Mouse (Mus musculus): Measurements from ENCODE around the gene Lsamp.

Gene Lsamp

GRCm38 (mm10) chr16:42033449-42033848, 2049.3 kb downstream of the Lsamp start:
- in situ Hi-C loops (cut with MboI, MseI): no loop called here

DNA sequence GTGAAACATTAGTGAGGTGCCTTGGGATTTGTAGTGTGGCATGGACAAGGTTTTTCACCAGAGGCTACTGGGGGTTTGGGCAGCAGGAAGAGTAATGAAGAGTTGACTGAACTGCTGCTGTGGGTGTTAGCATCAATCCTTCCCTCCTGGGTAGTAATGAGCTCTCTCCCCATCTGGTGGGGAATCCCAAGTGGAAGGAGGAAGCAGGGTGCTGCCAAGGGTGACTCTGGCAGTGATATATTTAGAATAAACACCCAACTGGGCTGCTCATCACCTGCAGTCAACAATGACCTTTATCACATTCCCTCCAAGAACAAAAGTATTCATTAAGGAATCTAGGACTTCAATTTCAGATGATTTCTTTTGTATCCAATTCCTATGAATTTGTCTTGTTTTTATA, 2064.0 kb downstream of the Lsamp start:
- in situ Hi-C loops (cut with MboI, MseI): no loop called here

- in situ Hi-C loops (cut with MboI, MseI): no loop called here
These were observed 2075.8 kb downstream of the Lsamp start for GRCm38 (mm10) chr16:42059927-42060326.

- in situ Hi-C loops (cut with MboI, MseI): no loop called here
These were observed 2090.2 kb downstream of the Lsamp start for GRCm38 (mm10) chr16:42074325-42074724.

DNA sequence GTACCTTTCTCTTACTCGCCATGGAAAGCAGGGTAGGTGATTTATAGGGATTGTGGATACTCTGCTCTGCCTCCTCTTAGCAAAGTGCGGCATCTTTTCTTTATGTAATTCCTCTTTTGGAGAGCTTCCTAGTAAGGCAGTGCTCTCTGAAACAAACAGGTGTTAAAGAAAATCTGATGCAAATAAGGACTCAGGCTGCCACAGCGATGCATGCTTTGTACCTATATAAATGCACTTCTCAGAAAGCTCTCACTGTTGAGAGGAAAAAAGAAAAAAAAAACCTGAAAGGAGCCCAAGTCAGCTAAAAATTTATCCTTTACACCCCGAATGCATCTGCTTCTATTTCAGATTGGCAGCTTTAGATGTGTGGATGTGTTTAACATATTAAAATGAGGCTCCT, 2095.4 kb downstream of the Lsamp start:
- in situ Hi-C loops (cut with MboI, MseI): no loop called here

DNA sequence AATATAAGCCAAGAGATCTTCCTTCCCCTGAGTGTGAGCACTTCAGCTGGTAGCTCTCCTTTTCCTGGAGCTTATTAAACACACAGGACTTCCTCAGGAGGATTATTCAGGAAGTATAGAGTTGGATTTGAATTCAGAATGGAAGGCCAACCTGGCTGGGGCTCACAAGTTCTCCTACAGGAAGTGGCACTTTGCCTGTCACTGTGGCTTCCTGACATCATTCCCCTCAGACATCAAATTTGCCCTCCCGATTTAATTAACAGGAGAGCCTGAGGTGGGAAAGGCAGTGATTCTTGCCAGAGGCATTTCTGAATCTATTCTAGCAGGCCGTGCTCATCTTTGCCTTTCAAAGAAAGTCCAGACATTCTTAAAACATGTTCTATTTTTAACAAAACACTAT, 2097.4 kb downstream of the Lsamp start:
- in situ Hi-C loops (cut with MboI, MseI): loop anchor here (10.0 kb wide), 1 partner anchor 433 kb away; no protein-coding TSS in a partner anchor

GRCm38 (mm10) chr16:42097510-42097909, 2113.3 kb downstream of the Lsamp start:
- in situ Hi-C loops (cut with MboI, MseI): no loop called here

GRCm38 (mm10) chr16:42102186-42102585, 2118.0 kb downstream of the Lsamp start:
- in situ Hi-C loops (cut with MboI, MseI): no loop called here

DNA sequence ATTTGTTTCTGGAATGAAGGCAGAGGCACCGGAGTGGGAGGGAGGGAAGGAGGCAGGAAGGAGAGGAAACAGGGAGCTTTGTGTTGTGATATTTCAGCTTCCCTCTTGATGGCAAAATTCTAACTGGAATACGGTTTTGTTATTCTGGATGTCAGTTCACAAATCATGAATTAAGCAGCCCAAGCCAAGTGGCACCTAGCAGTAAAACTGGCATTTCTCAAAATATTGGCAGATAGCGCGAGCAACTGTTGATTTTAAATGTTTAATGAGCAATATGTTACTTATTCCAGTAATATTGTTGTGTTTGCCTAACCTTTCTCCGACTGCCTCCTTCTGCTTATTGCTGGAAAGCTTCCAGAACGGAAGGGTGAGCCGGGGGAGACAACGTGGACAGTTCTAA, 2118.5 kb downstream of the Lsamp start:
- in situ Hi-C loops (cut with MboI, MseI): no loop called here

DNA sequence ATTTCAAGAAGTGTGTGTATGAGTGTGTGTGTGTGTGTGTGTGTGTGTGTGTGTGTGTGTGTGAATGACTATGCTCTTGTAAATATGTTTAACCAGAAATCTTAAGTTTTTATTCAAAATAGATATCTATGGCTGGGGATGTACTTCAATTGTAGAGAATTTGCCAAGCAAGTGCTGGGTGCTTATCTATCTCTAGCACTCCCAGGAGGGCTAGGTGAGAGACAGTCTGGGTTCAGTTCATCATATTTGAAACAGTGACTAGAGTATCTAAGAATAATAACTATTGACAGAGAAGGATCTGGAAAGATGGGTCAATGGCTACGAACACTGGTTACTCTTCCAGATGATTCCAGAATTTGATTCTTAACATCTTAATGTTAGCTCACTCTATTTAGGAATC, 2128.1 kb downstream of the Lsamp start:
- in situ Hi-C loops (cut with MboI, MseI): no loop called here

GRCm38 (mm10) chr16:42113246-42113645, 2129.1 kb downstream of the Lsamp start:
- in situ Hi-C loops (cut with MboI, MseI): no loop called here

DNA sequence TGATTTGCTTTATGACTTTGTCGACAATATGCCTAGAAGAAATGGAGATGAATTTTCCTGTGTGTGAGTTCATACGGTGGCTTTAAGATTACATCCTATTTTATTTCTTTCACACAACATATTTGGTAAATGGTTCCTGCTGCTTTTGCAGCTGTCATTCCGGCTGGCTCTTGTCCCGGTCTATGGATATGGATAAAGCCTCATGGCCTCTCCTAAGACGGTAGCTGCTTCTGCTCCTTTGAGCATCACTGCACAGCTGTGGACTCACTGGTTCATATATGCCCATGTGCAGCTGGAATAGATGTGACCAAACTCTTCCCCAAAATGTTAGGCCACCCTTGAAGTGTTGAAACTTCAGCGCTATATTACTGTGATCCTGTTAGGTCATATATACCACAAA, 2137.6 kb downstream of the Lsamp start:
- in situ Hi-C loops (cut with MboI, MseI): no loop called here

- in situ Hi-C loops (cut with MboI, MseI): no loop called here
These were observed 2139.7 kb downstream of the Lsamp start for GRCm38 (mm10) chr16:42123826-42124225.

DNA sequence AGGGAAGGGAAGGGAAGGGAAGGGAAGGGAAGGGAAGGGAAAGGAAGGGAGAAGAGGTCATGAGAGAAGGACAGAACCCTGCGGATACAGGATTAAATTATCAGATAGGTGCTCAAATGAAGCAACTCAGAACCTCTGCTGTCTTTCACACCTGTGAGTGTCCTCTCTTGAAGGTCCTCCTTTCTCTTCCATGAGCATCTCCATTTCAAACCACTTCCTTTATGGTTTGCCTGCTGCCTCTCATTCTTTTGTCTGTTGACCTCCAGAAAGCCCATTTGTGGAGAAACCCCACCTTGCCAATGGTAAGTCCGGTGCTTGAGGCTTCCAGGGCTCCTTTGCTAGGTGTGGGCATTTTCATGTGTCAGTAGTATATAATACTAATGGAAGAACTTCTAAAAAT, 2141.9 kb downstream of the Lsamp start:
- in situ Hi-C loops (cut with MboI, MseI): no loop called here

DNA sequence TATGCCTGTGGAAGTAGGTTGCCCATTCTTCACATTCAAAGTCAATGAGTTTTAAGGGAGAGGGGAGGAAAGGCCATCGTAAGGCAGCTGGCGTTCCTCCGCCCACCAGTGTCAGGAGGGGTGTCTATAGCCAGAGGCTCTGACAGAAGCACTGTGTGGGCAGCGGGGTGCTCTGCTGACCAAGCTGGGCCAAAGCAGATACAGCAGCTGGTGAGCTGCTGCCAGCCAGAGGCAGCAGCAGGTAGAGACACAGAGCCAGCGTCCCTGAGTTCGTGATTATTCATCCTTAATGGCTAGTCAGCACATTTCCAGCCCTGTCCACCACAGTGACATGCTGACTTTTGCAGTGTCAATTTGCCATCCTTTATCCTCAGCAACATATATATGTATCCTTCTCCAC, 2163.0 kb downstream of the Lsamp start:
- in situ Hi-C loops (cut with MboI, MseI): no loop called here

DNA sequence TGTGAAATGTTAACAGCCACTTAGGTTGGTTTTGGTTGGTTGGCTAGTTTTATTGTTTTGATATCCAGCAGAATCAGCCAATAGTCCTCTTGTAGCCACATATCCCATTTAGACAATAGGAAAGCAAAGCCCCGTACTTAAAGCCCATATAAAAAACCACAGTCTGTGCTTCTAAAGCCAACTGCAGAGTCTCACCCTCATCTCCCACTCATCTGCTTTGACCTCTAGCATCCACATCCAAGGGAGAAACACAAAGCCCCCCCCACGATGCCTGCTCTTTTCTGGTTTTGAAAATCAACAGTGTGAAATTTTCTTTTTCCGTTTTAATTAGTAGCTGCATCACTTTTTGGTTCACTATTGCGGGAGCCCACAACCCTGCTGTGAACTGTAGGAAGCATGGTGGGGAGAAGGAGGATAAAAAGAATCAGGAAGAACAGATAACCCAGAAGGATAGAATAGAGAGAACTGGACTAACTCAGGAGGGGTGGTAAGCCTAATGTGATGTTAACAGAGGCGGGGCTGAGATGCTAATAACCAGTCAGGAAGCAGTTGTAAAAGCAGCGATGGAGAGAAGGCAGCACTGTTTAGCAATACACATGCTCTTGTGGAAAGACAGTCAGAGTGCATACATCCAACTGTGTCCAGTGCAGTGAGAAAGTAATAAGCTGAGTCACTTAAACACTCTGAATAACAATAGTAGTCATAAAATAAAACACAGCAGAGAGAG, 2165.2 kb downstream of the Lsamp start:
- in situ Hi-C loops (cut with MboI, MseI): no loop called here

DNA sequence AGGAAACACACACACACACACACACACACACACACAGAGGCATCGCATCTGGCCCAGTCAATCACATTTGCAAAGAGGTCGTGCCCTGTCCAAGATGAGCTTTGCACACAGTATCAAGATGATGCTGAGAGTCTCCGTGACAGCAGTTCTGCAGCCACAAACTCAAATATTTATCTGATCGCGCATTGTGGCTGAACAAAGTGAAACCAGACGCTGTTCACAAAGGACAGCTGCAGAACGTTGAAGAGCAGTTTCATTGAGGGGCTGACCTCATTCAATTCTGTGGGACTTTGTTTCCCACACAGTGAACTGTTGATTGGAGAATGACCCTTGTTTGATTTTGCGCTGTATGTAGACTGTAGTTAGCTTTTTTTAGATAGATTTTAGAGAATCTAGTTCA, 2168.5 kb downstream of the Lsamp start:
- in situ Hi-C loops (cut with MboI, MseI): no loop called here

GRCm38 (mm10) chr16:42157816-42158215, 2173.7 kb downstream of the Lsamp start:
- in situ Hi-C loops (cut with MboI, MseI): no loop called here

- in situ Hi-C loops (cut with MboI, MseI): no loop called here
These were observed 2180.8 kb downstream of the Lsamp start for GRCm38 (mm10) chr16:42164941-42165340.

GRCm38 (mm10) chr16:42168292-42168691, 2184.1 kb downstream of the Lsamp start:
- in situ Hi-C loops (cut with MboI, MseI): no loop called here

DNA sequence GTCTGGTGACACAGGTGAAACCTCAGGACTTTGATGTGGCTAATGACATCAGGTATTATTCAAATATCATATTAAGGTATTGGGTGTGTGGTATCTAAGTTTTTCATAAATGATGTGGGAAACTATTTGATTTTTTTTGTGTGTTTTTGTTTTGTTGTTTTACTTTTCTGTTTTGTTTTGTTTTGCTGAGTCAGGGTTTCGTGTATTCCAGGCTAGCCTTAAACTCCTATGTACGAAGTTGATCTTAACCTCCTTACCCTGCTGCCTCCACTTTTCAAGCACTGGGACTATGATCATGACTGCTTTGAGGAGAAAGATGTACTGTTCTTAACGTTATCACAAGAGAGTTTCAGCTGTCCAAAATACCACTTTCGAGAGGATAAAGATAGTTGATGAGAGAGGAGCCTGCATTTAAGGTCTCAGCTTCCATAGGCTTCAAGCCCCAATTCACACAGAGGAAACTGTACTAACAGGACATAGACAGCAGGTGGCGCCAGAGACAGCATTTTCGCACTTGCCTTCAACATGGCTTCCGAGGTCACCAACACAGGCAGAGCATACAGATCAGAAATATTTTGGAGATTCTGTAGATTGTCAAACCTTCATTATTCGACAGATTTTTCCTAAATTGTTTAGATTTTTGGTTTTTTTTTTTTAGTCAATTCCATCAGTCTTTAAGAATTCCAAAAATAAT, 2185.4 kb downstream of the Lsamp start:
- in situ Hi-C loops (cut with MboI, MseI): no loop called here

- in situ Hi-C loops (cut with MboI, MseI): no loop called here
These were observed 2188.3 kb downstream of the Lsamp start for GRCm38 (mm10) chr16:42172476-42172875.

DNA sequence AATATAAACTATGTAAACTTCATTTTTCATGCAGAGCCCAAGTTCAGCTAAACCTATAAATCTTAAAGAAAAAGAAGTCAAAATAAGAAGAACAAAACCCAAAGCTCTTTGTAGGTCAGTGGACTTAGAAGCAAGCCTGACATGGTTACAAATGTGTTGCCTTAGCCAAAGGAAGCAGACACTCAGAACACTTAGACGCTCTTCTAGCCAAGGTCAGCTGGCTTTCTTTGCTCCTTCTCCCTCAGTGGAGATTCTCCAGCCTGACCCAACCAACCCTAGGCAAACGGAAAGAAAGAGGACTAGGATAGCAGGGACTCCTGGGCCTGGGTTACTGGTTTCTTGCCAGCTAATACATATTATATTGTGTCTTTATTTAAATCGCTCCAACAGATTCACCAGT, 2194.7 kb downstream of the Lsamp start:
- in situ Hi-C loops (cut with MboI, MseI): no loop called here

Measured in T-helper 2 cell (primary cell).